Mouse (Mus musculus) spleen, adult 2 months (tissue): ENCODE measurements around the gene Gpr183. TPM values are rescaled to one million over a fixed set of nuclear protein-coding genes. Genes with fewer than 3 reads are reported as not detected.

ENCODE experiments used
- DNase-seq, 2 experiments: peaks; one replicate each; pipeline versions ENCODE4 v3.0.0 to v3.0.0-alpha.2; 2012 to 2021; ENCODE audit warnings: low spot score in 2 of 2, low read depth in 1 of 2
- H3K27ac ChIP-seq: fragments of 200-500 bp; 2 replicates; pipeline ENCODE4 v1.5.1; 2012; ENCODE audit warnings: low read length, inconsistent platforms; ENCODE audit not compliant: insufficient read depth
- H3K27me3 ChIP-seq: fragments of 200-500 bp; 2 replicates; pipeline ENCODE4 v1.6.1; 2012; ENCODE audit warnings: mild to moderate bottlenecking, moderate library complexity, low read length, inconsistent platforms; ENCODE audit not compliant: control insufficient read depth, insufficient read depth
- H3K36me3 ChIP-seq: fragments of 200-500 bp; 2 replicates; pipeline ENCODE4 v1.6.1; 2012; ENCODE audit warnings: mild to moderate bottlenecking, low read length, inconsistent platforms; ENCODE audit not compliant: control insufficient read depth, insufficient read depth
- H3K4me1 ChIP-seq: fragments of 200-500 bp; 2 replicates; pipeline ENCODE4 v1.6.1; 2011; ENCODE audit warnings: inconsistent platforms; ENCODE audit not compliant: control insufficient read depth, insufficient read depth, insufficient read length
- H3K4me3 ChIP-seq: fragments of 200-500 bp; 2 replicates; pipeline ENCODE4 v1.5.1; 2011; ENCODE audit warnings: mild to moderate bottlenecking, inconsistent platforms; ENCODE audit not compliant: insufficient read depth, insufficient read length; ENCODE audit errors: extremely low read depth
- CTCF ChIP-seq: fragments of 200-500 bp; IDR thresholded peaks from 2 replicates; pipeline ENCODE4 v1.5.1; 2011; ENCODE audit warnings: mild to moderate bottlenecking, inconsistent platforms; ENCODE audit not compliant: insufficient read depth, insufficient read length, insufficient replicate concordance; ENCODE audit errors: extremely low read depth
- POLR2A ChIP-seq: fragments of 200-500 bp; IDR thresholded peaks from 2 replicates; pipeline ENCODE4 v1.6.1; 2011; ENCODE audit warnings: low read depth, low read length, inconsistent platforms
- WGBS: fragments of 180-500 bp; shearing (Covaris S2); methylation state at CpG from one replicate; pipeline ENCODE4 v1.1.7; 2018; 5-methylcytosine and 5-hydroxymethylcytosine counted together
- polyA plus RNA-seq: library from polyadenylated mRNA; depleted of rRNA; stranded (reverse); fragments of >200 nt; gene quantifications from 2 replicates; pipeline ENCODE4 v1.2.3, GENCODE M21; 2012

Gpr183 gene
- polyA plus RNA-seq, 1 experiment: 19.3 TPM

DNA sequence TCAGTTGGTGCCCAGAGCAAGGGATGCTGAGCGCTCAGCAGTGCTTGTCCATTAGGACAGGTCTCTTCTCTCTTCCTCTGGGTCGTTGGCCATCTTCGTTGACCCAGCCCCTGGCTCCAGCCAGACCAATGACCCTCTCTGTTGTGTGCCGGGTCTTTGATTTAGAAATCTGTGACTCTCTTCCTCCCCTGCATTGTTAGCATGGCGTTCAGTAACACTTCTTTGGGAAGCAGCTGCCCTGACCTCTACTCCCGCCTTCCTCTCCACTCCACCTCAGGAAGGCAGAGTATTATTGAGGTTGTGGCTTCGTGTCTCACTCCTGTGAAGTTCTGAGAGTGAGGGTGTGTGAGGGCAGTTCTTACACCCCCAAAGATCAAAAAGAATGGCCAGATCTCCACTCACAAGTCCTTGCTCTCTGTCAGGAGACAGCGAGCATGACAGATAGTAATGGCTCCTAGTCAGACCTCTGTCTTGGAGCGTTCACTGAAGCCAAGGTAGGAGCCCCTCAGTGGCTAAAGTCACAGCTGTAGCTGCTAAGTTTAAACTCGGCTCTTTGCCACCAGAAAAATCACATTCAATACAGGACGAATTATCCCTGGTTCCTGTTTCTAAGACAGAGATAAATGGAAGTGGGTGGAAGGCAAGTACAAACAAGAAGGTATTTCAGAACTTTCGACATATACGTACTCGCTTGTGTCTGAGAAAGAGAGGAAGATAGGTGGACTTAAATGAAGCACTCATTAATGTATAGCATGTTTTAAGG lies 2.7 kb downstream of the Gpr183 start:
- H3K27ac ChIP-seq: peak overlapping the region; percentile 94
- WGBS: 61% methylated on average over 14 of the region's 14 CpGs
- H3K4me1 ChIP-seq: peaks cover 36% of the 10 kb centered on the region
- TF ChIP-seq POLR2A: no peak
- no peak for TF ChIP-seq CTCF
- H3K4me3 ChIP-seq: peak overlapping the region; percentile 56
- peaks cover 7% of the 10 kb centered on the region; the same call in 1 of the 2 replicates for H3K36me3 ChIP-seq
- DNase-seq: no peak
- no peaks in the 10 kb centered on the region for H3K27me3 ChIP-seq

DNA sequence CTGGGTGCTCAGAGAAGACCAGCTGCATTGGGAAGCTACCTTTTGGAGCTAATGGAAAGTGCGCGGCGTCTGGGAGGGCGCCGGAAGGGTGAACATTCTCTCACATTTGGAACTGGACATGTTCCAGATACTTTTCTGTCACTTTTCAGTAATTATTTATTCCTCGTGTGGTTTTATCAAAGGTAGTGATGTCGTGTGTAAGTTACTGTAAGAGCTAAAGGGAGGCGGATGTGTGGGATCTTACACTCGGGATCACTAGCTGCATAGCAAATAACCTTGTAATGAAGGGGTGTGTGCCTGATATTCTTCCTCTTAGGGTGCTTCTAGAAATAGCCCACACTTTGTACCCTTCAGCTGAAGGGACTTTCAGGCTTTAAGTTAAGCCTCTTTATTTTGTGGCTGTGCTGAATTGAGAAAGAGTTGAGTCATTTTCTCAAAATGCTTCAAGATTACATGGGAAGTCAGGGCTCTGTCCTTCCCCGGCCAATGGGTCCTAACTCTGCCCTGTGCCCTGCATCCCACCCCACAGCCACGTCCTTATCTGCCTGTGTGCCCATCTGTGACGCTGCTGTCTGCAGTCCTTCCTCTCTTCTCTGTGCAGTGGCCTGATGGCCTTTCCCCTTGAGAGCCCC lies 3.4 kb downstream of the Gpr183 start:
- peak overlapping the region; percentile 94 for H3K27ac ChIP-seq
- WGBS: 58% methylated on average over 12 of the region's 12 CpGs

DNA sequence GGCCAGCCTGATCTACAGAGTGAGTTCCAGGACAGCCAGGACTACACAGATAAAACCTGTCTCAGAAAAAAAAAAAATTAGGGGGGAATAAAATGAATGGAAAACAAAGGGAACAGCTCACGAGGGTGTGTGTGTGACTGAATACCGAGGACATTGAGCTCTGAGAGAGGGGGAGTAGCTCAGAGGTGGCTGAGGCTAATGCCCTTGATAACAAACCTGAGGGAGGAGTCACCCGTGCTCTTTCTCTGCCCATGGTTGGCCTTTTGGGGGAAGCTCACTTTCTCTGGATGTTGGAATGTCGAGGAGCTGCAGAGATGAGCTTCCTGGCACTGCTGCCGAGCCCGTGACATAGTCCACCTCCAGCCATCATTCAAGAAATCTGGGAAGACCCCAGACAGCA lies 4.0 kb downstream of the Gpr183 start:
- Histone ChIP-seq H3K36me3 (peaks cover 9% of the 10 kb centered on the region; the same call in 1 of the 2 replicates), H3K4me1 (peaks cover 42% of the 10 kb centered on the region), H3K27ac (peak overlapping the region; percentile 94), H3K4me3 (peak overlapping the region; percentile 9; the same call in 1 of the 2 replicates), H3K27me3 (no peaks in the 10 kb centered on the region)
- TF ChIP-seq POLR2A (no peak), CTCF (no peak)
- DNase-seq: no peak
- WGBS: 75% methylated on average over 6 of the region's 6 CpGs

More for the DNA sequence above, 3.4 kb downstream of the Gpr183 start:
- Histone ChIP-seq H3K4me1 (peaks cover 38% of the 10 kb centered on the region), H3K27me3 (no peaks in the 10 kb centered on the region), H3K4me3 (peak overlapping the region; percentile 56), H3K36me3 (peaks cover 9% of the 10 kb centered on the region; the same call in 1 of the 2 replicates)
- DNase-seq: no peak
- TF ChIP-seq POLR2A (no peak), CTCF (no peak)

DNA sequence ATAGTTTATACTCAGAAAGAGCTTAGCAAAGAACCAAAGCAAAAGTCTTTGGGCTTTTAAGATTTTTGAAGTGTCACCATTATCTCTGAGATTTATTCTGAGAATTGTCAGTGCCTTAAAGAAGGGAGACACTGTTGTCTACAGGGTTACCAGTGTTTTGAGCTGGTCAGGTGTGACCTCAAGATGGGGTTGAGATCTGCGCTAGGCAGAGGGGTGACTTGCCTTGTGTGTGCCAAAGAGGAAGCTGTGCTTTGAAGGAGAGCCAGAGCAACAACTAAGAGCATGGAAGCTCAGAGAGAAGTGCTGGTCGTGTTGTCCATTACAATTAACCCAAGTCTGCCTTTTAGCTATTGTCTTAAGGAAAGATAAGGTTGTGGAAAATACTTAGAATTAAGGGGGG lies 4.5 kb downstream of the Gpr183 start:
- Histone ChIP-seq H3K27ac (peak overlapping the region; percentile 94), H3K4me1 (peaks cover 39% of the 10 kb centered on the region), H3K36me3 (peaks cover 9% of the 10 kb centered on the region; the same call in 1 of the 2 replicates), H3K4me3 (no peak overlapping the region), H3K27me3 (no peaks in the 10 kb centered on the region)
- WGBS: 9% methylated on average over 2 of the region's 2 CpGs
- DNase-seq: no peak
- TF ChIP-seq POLR2A: no peak
- TF ChIP-seq CTCF: no peak

DNA sequence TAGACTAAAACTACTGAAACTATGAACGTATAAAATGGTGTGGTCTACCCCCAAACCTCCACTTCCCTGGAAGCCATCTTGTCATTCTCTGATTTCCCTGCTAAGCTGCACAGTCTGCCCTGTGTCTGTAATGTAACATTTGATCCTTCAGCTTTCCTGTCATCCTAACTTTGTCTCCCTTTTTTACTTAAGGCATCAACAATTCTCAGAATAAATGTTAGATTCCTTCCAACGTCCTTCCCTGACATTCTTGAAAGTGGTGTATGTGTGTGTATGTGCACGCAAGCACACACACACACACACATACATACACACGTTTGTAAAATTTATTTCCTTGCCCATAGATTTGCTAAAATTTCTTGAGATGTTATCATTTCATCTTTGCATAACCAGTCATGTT lies 5.0 kb downstream of the Gpr183 start:
- 73% methylated on average over 4 of the region's 4 CpGs for WGBS
- Histone ChIP-seq H3K27me3 (no peaks in the 10 kb centered on the region), H3K4me1 (peaks cover 37% of the 10 kb centered on the region), H3K27ac (peak overlapping the region; percentile 38; the same call in 1 of the 2 replicates), H3K4me3 (no peak overlapping the region), H3K36me3 (peaks cover 9% of the 10 kb centered on the region; the same call in 1 of the 2 replicates)
- DNase-seq: no peak
- TF ChIP-seq POLR2A: no peak
- no peak for TF ChIP-seq CTCF

DNA sequence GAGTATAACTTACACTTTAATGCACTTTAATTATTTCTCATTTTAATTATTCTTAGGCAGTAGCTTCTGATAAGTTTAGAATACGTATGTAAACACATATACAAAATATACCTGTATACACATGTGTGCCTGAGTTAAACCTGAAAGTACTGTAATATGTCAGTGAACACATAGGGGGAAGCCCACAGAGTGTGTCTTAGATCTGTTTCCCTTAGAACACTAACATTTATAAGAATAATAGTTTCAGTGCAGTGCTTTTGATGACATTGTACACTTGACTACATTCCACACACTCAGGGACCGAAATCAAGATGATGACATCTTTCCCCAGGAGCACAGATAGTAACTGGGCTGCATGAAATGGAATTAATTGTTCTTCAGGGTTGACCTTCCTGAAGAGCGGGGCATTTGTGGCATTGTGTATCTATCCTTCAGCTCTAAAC lies 5.4 kb downstream of the Gpr183 start:
- Histone ChIP-seq H3K27ac (peak overlapping the region; percentile 39; the same call in 1 of the 2 replicates), H3K4me1 (peaks cover 41% of the 10 kb centered on the region)

More for the DNA sequence above, 5.4 kb downstream of the Gpr183 start:
- WGBS: 89% methylated on average over 3 of the region's 3 CpGs
- no peaks in the 10 kb centered on the region for H3K27me3 ChIP-seq
- H3K4me3 ChIP-seq: no peak overlapping the region
- TF ChIP-seq CTCF (no peak), POLR2A (no peak)
- peaks cover 9% of the 10 kb centered on the region; the same call in 1 of the 2 replicates for H3K36me3 ChIP-seq
- DNase-seq: no peak
